In genomic region chr6:144319717-144320116, GRCm38 (mm10) we compare ENCODE assay signal across 20 mouse cellular contexts.
A peak's percentile ranks its signal among the peaks of the same experiment; 100 is the strongest.
DNase-seq lines count a peak whose midpoint lies in the region; ATAC-seq and TF ChIP-seq lines count a peak whose summit lies in the region.
"Had no signal": no experiment of that assay in that cellular context is flagged by ENCODE, and none has a peak within 500 bp of the region (broad histone marks: within the 10 kb centered on the region; RNA-seq: fewer than 3 reads in every experiment).

No protein-coding gene starts in this region.

- TF ChIP-seq CTCF in intestine, postnatal 0 days (IDR thresholded peaks at IDR 0.05; ENCODE audit: low read depth), result no peak

- no peaks in the 10 kb centered on the region for H3K9me3 ChIP-seq in intestine, embryonic 14.5 days (ENCODE audit: control insufficient read depth, low read length)
- no peaks in the 10 kb centered on the region for H3K9me3 ChIP-seq in intestine, postnatal 0 days (ENCODE audit: control insufficient read depth)
- no peaks in the 10 kb centered on the region for H3K9me3 ChIP-seq in embryonic facial prominence, embryonic 10.5 days
- H3K9me3 ChIP-seq: embryonic facial prominence, embryonic 13.5 days; forebrain, embryonic 12.5 days; hindbrain, embryonic 12.5 days had no signal

- no peaks in the 10 kb centered on the region for H3K36me3 ChIP-seq in intestine, embryonic 14.5 days (ENCODE audit: control insufficient read depth, insufficient read depth, low read length)
- H3K36me3 ChIP-seq in intestine, postnatal 0 days (ENCODE audit: control insufficient read depth, insufficient read depth), result no peaks in the 10 kb centered on the region
- no peaks in the 10 kb centered on the region for H3K36me3 ChIP-seq in embryonic facial prominence, embryonic 10.5 days (replicated peaks)
- H3K36me3 ChIP-seq: embryonic facial prominence, embryonic 13.5 days; forebrain, embryonic 12.5 days; heart, embryonic 12.5 days; hindbrain, embryonic 12.5 days had no signal

- no peaks in the 10 kb centered on the region for H3K27me3 ChIP-seq in intestine, embryonic 14.5 days (replicated peaks; ENCODE audit: control insufficient read depth, insufficient read depth, low read length)
- no peaks in the 10 kb centered on the region for H3K27me3 ChIP-seq in intestine, postnatal 0 days (replicated peaks; ENCODE audit: control insufficient read depth, insufficient read depth, low read length)
- H3K27me3 ChIP-seq in embryonic facial prominence, embryonic 10.5 days (replicated peaks; ENCODE audit: low read depth, poor library complexity, severe bottlenecking), result no peaks in the 10 kb centered on the region
- H3K27me3 ChIP-seq: embryonic facial prominence, embryonic 13.5 days; forebrain, embryonic 12.5 days; hindbrain, embryonic 12.5 days; Patski had no signal

- peak; percentile 76 to 78 for DNase-seq in cerebellum, postnatal 14 days
- DNase-seq in cerebellum, adult 8-10 months, result no peak
- peak; percentile 45 for DNase-seq in intestine, embryonic 14.5 days (ENCODE audit: low spot score)
- peak; percentile 41 for DNase-seq in ES-CJ7 (ENCODE audit: low read depth, low spot score)
- DNase-seq in embryonic facial prominence, embryonic 10.5 days (ENCODE audit: low spot score), result peak; percentile 38
- DNase-seq in T-cell, adult 2 months (ENCODE audit: low spot score), result no peak
- DNase-seq in right cerebral cortex, postnatal 14 days, result no peak
- DNase-seq: adrenal gland, postnatal 10 days; cerebellum, adult 11-12 months; forebrain, postnatal 0 days; gastrocnemius, postnatal 14 days; kidney, adult 18-20 months had no signal

- no peaks in the 10 kb centered on the region for H3K4me1 ChIP-seq in intestine, embryonic 14.5 days (replicated peaks; ENCODE audit: control insufficient read depth, insufficient read depth, low read length)
- no peaks in the 10 kb centered on the region for H3K4me1 ChIP-seq in intestine, postnatal 0 days (replicated peaks; ENCODE audit: control insufficient read depth, insufficient read depth, low read length)
- H3K4me1 ChIP-seq in embryonic facial prominence, embryonic 10.5 days, result peaks cover 15% of the 10 kb centered on the region

- WGBS in intestine, embryonic 14.5 days, result 63% methylated on average over 6 of the region's 6 CpGs
- WGBS in intestine, postnatal 0 days, result 71% methylated on average over 6 of the region's 6 CpGs
- WGBS in embryonic facial prominence, embryonic 10.5 days, result 62% methylated on average over 6 of the region's 6 CpGs

- H3K4me3 ChIP-seq in intestine, embryonic 14.5 days (ENCODE audit: low read depth, low read length), result no peak overlapping the region
- no peak overlapping the region for H3K4me3 ChIP-seq in intestine, postnatal 0 days (ENCODE audit: low read depth, low read length)
- no peak overlapping the region for H3K4me3 ChIP-seq in embryonic facial prominence, embryonic 10.5 days
- H3K4me3 ChIP-seq: embryonic facial prominence, embryonic 13.5 days; forebrain, embryonic 12.5 days; heart, embryonic 12.5 days; hindbrain, embryonic 12.5 days had no signal

- ATAC-seq in intestine, embryonic 14.5 days (replicated peaks; ENCODE audit: low FRiP score, low TSS enrichment, low read depth), result no peak
- no peak for ATAC-seq in intestine, postnatal 0 days
- ATAC-seq: forebrain, postnatal 0 days; hindbrain, embryonic 16.5 days; inflammation-experienced regulatory T-cells, adult 6 months; Patski had no signal

- no peak overlapping the region for H3K27ac ChIP-seq in intestine, embryonic 14.5 days (ENCODE audit: low read depth)
- H3K27ac ChIP-seq in intestine, postnatal 0 days (ENCODE audit: low read depth, low read length), result no peak overlapping the region
- H3K27ac ChIP-seq in embryonic facial prominence, embryonic 10.5 days (replicated peaks), result no peak overlapping the region
- H3K27ac ChIP-seq: embryonic facial prominence, embryonic 13.5 days; forebrain, embryonic 12.5 days; hindbrain, embryonic 12.5 days had no signal

- H3K4me2 ChIP-seq in intestine, embryonic 14.5 days (ENCODE audit: low read length), result no peak overlapping the region
- H3K4me2 ChIP-seq in intestine, postnatal 0 days (replicated peaks; ENCODE audit: low read depth), result no peak overlapping the region
- H3K4me2 ChIP-seq: embryonic facial prominence, embryonic 13.5 days; forebrain, embryonic 12.5 days; heart, embryonic 12.5 days; hindbrain, embryonic 12.5 days had no signal

- no peak overlapping the region for H3K9ac ChIP-seq in intestine, embryonic 14.5 days (ENCODE audit: low read length)
- H3K9ac ChIP-seq in intestine, postnatal 0 days (ENCODE audit: low read depth, low read length), result no peak overlapping the region
- H3K9ac ChIP-seq: embryonic facial prominence, embryonic 13.5 days; forebrain, embryonic 12.5 days; forebrain, postnatal 0 days; heart, embryonic 12.5 days; hindbrain, embryonic 12.5 days had no signal

Comparison
In these comparisons a context has a peak if more than half of its experiments do, and no peak if none do; other contexts are left out.
1. DNase-seq: peak in cerebellum, postnatal 14 days (2 of 2), intestine, embryonic 14.5 days (single experiment), ES-CJ7 (single experiment) and embryonic facial prominence, embryonic 10.5 days (single experiment); none in cerebellum, adult 8-10 months (single experiment), T-cell, adult 2 months (single experiment) and right cerebral cortex, postnatal 14 days (single experiment).